Mouse (Mus musculus): Measurements from ENCODE around the gene Ankrd34a. TPM values are rescaled to one million over a fixed set of nuclear protein-coding genes. Genes with fewer than 3 reads are reported as not detected.

Gene Ankrd34a
- polyA plus RNA-seq (2016; fragmentation: Nextera tagmentation; extraction: Ambion mirVana): 0.33 and 0.44 TPM in 2 replicates

GRCm38 (mm10) chr3:96596228-96596707 lies at the start of gene Ankrd34a:
Ankrd34a (plus strand) TSS chr3:96596636.
- H3K4me2 ChIP-seq: peak within 1 kb of the TSS; percentile 69
- no peaks in the 10 kb centered on the region for H3K9me3 ChIP-seq (replicated peaks)
- ATAC-seq: no peak
- peak within 1 kb of the TSS; percentile 44 for H3K4me3 ChIP-seq
- H3K4me1 ChIP-seq: peaks cover 52% of the 10 kb centered on the region
- peak within 1 kb of the TSS; percentile 9; the same call in 1 of the 2 replicates for H3K9ac ChIP-seq
- WGBS (ENCODE audit: insufficient replicate concordance): 2% methylated on average over 23 of the region's 23 CpGs
- no peaks in the 10 kb centered on the region for H3K36me3 ChIP-seq
- H3K27me3 ChIP-seq (replicated peaks): peaks cover 68% of the 10 kb centered on the region
- H3K27ac ChIP-seq: no peak within 1 kb of the TSS

DNA sequence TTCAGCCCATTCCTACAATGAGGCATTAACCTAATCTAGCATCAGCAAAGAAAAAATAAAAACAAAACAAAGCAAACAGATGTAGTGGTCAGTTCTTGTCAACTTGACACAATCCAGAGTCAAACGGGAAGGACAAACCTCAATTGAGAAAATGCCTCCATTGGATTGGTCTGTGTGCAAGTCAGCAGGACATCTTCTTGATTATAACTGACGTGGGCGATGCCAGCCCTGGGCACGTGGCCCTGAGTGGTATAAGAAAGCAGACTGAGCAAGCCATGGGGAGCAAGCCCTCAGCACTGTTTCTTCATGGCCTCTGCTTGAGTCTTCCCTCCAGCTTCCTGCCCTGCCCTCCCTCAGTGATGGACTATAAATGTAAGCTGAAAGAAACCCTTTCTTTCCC lies 49.6 kb upstream of the Ankrd34a start:
- no peaks in the 10 kb centered on the region for H3K9me3 ChIP-seq (replicated peaks)
- H3K27me3 ChIP-seq (replicated peaks): peaks cover 16% of the 10 kb centered on the region; the same call in 1 of the 2 replicates
- 43% methylated on average over 4 of the region's 4 CpGs for WGBS (ENCODE audit: insufficient replicate concordance)
- H3K36me3 ChIP-seq: no peaks in the 10 kb centered on the region
- H3K4me2 ChIP-seq: no peak overlapping the region
- ATAC-seq: no peak
- H3K4me3 ChIP-seq: no peak overlapping the region
- no peak overlapping the region for H3K27ac ChIP-seq
- no peak overlapping the region for H3K9ac ChIP-seq
- peaks cover 4% of the 10 kb centered on the region for H3K4me1 ChIP-seq

- Histone ChIP-seq H3K27me3 (replicated peaks) (peaks cover 11% of the 10 kb centered on the region; the same call in 1 of the 2 replicates), H3K27ac (no peak overlapping the region), H3K36me3 (no peaks in the 10 kb centered on the region), H3K4me2 (peak overlapping the region; percentile 31; the same call in 1 of the 2 replicates), H3K9ac (no peak overlapping the region), H3K4me1 (peaks cover 4% of the 10 kb centered on the region), H3K9me3 (replicated peaks) (no peaks in the 10 kb centered on the region), H3K4me3 (no peak overlapping the region)
- ATAC-seq: no peak
- WGBS (ENCODE audit: insufficient replicate concordance): 13% methylated on average over 14 of the region's 14 CpGs
These were observed 49.0 kb upstream of the Ankrd34a start for GRCm38 (mm10) chr3:96547389-96547960.

DNA sequence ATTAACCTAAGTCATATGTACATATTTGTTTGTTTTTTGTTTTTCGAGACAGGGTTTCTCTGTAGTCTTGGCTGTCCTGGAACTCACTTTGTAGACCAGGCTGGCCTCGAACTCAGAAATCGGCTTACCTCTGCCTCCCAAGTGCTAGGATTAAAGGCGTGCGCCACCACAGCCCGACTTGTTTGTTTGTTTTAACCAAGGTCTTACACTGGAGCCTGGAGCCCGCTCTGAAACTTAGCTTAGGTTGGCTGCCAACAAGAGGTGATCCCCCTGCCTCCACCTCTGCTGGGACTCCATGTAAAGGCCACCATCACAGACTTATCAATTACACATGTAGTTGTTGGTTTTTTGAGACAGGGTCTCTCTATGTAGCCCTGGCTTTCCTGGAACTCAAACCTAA lies 47.6 kb upstream of the Ankrd34a start:
- Histone ChIP-seq H3K9ac (no peak overlapping the region), H3K27ac (no peak overlapping the region), H3K4me1 (peaks cover 4% of the 10 kb centered on the region), H3K27me3 (replicated peaks) (peaks cover 5% of the 10 kb centered on the region; the same call in 1 of the 2 replicates), H3K4me2 (no peak overlapping the region), H3K36me3 (no peaks in the 10 kb centered on the region), H3K9me3 (replicated peaks) (no peaks in the 10 kb centered on the region), H3K4me3 (no peak overlapping the region)
- no peak for ATAC-seq
- 75% methylated on average over 7 of the region's 7 CpGs for WGBS (ENCODE audit: insufficient replicate concordance)

DNA sequence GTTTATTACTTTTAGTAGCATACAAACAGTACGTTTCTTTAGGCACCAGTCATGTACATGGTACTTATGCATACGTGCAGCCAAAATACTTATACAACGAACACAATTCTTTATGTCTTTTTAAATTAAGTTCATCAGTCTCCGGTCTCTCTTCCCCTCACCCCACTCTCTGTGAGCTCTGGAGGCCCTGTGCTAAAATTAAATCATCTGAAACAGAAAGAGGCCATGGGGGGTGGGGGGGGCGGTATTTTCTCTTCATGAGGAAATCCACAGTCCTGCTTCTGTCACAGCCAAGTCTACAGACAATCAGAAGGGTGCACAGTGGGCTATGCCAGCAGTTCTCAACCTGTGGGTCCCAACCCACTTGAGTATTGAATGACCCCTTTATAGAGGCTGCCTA lies 47.1 kb upstream of the Ankrd34a start:
- Histone ChIP-seq H3K4me3 (no peak overlapping the region), H3K27me3 (replicated peaks) (peaks cover under 1% of the 10 kb centered on the region; the same call in 1 of the 2 replicates), H3K9me3 (replicated peaks) (no peaks in the 10 kb centered on the region), H3K27ac (no peak overlapping the region), H3K4me2 (no peak overlapping the region), H3K36me3 (no peaks in the 10 kb centered on the region), H3K4me1 (peaks cover 4% of the 10 kb centered on the region), H3K9ac (no peak overlapping the region)
- 65% methylated on average over 5 of the region's 5 CpGs for WGBS (ENCODE audit: insufficient replicate concordance)
- ATAC-seq: no peak

DNA sequence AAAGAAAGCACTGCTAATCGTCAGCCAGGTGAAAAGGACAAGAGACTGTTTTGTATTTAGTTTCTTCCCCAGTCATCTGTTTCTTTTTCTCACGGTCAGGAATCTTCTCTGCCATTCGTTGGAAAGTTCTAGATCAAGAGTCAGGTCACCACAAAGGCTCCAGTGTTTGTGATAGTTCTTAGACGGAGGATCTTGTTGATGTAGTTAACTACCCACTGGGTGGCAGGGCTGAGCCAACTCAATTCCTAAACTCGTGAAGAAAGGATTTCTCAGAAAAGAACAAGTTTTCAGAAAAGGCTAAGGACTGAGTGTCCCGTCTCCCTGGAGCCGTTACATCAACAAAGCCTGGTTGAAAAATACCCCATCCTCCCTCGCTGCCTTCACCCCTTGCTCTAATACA lies 45.2 kb upstream of the Ankrd34a start:
- WGBS (ENCODE audit: insufficient replicate concordance): 14% methylated on average over 8 of the region's 8 CpGs
- H3K9me3 ChIP-seq (replicated peaks): no peaks in the 10 kb centered on the region

DNA sequence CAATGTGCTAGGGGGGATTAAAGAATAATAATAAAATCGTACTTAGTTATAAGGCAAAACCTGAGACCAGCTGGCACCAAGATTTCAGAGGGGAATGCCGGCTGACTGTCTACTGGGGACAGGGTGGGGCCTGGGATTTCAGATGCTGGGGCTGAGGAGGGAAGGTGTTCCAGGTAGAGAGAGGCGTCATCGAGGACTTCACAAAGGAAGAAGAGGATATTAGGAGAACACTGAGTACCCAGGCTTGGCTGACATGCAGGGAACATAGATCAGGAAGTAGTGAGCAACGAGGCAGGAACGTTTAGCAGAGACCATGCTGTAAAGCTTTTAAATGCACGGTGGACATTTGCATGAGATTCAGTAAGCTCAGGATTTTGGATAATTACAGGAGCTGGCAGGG lies 44.5 kb upstream of the Ankrd34a start:
- no peaks in the 10 kb centered on the region for H3K36me3 ChIP-seq
- no peak overlapping the region for H3K4me3 ChIP-seq
- H3K4me2 ChIP-seq: no peak overlapping the region
- no peak for ATAC-seq
- H3K9ac ChIP-seq: no peak overlapping the region
- H3K4me1 ChIP-seq: peaks cover 24% of the 10 kb centered on the region
- no peak overlapping the region for H3K27ac ChIP-seq
- H3K27me3 ChIP-seq (replicated peaks): no peaks in the 10 kb centered on the region
- no peaks in the 10 kb centered on the region for H3K9me3 ChIP-seq (replicated peaks)
- WGBS (ENCODE audit: insufficient replicate concordance): 58% methylated on average over 7 of the region's 7 CpGs

More for the DNA sequence above, 45.2 kb upstream of the Ankrd34a start:
- no peak for ATAC-seq
- Histone ChIP-seq H3K27me3 (replicated peaks) (no peaks in the 10 kb centered on the region; the same call in 1 of the 2 replicates), H3K27ac (no peak overlapping the region), H3K4me1 (peaks cover 17% of the 10 kb centered on the region), H3K4me3 (no peak overlapping the region), H3K9ac (no peak overlapping the region), H3K4me2 (no peak overlapping the region), H3K36me3 (no peaks in the 10 kb centered on the region)

DNA sequence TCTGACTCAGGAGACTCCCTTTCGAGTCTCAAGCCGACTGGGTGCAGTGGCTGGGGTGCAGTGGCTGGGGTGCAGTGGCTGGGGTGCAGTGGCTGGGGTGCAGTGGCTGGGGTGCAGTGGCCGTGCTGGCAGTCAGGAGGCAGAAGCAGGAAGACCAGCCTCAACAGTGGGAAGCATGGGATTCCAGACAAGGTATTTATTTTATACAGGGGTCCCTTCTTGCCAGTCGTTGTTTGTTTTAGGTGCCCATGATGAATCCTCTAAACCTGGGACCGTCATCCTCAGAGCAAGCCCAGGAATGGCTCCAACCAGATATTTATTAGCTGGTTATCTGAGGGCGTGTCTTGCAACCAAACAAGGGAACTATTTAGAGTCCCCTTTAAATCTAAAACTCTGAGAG lies 42.8 kb upstream of the Ankrd34a start:
- H3K4me3 ChIP-seq: no peak overlapping the region
- no peaks in the 10 kb centered on the region for H3K36me3 ChIP-seq
- H3K27me3 ChIP-seq (replicated peaks): no peaks in the 10 kb centered on the region
- H3K27ac ChIP-seq: no peak overlapping the region
- H3K9ac ChIP-seq: no peak overlapping the region
- 44% methylated on average over 6 of the region's 6 CpGs for WGBS (ENCODE audit: insufficient replicate concordance)
- peaks cover 24% of the 10 kb centered on the region for H3K4me1 ChIP-seq
- no peaks in the 10 kb centered on the region for H3K9me3 ChIP-seq (replicated peaks)
- ATAC-seq: no peak
- H3K4me2 ChIP-seq: no peak overlapping the region

- Histone ChIP-seq H3K4me3 (no peak overlapping the region), H3K9me3 (replicated peaks) (no peaks in the 10 kb centered on the region), H3K4me1 (peaks cover 30% of the 10 kb centered on the region), H3K27ac (no peak overlapping the region), H3K4me2 (no peak overlapping the region), H3K36me3 (peaks cover 2% of the 10 kb centered on the region; the same call in 1 of the 2 replicates), H3K9ac (no peak overlapping the region), H3K27me3 (replicated peaks) (no peaks in the 10 kb centered on the region)
- no peak for ATAC-seq
- WGBS (ENCODE audit: insufficient replicate concordance): 68% methylated on average over 6 of the region's 6 CpGs
These were observed 42.2 kb upstream of the Ankrd34a start for GRCm38 (mm10) chr3:96554251-96554650.

- H3K9ac ChIP-seq: no peak overlapping the region
- no peak overlapping the region for H3K4me2 ChIP-seq
- H3K4me1 ChIP-seq: peaks cover 38% of the 10 kb centered on the region
- no peaks in the 10 kb centered on the region for H3K9me3 ChIP-seq (replicated peaks)
- ATAC-seq: no peak
- H3K4me3 ChIP-seq: no peak overlapping the region
- H3K27ac ChIP-seq: peak overlapping the region; percentile 38; the same call in 1 of the 2 replicates
- H3K36me3 ChIP-seq: peaks cover 11% of the 10 kb centered on the region
- no peaks in the 10 kb centered on the region for H3K27me3 ChIP-seq (replicated peaks)
- WGBS (ENCODE audit: insufficient replicate concordance): 78% methylated on average over 12 of the region's 12 CpGs
These were observed 41.3 kb upstream of the Ankrd34a start for GRCm38 (mm10) chr3:96555041-96555596.

DNA sequence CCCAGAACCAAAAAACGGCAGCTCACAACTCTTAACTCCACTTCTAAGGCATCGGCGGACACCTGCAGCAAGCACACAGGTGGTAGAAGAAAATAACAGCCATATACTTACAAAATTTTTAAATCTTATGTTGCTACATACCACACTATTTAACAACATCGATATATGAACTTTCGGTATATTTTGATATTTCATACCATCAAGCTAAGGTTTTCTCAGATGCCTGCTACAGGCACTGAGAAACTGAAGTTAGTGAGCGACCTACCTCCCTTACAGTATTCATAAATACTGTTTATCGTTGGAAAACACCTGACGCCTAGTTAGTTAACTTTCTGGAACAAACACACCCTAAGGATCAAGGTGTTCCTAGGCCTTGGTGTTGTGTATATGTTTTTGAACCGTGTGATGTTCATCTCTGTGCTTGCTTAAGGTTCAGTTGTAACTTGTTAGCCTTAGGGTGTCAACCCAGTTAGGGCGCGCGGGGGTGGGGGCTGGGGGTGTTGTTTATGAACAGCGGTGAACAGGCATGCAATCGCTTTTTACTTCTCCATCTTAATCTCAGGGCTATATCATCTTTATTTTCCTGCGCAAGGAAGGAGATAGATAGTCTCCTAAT lies 40.3 kb upstream of the Ankrd34a start:
- ATAC-seq: no peak
- Histone ChIP-seq H3K4me2 (peak overlapping the region; percentile 79), H3K4me3 (peak overlapping the region; percentile 72), H3K27me3 (replicated peaks) (no peaks in the 10 kb centered on the region), H3K9me3 (replicated peaks) (no peaks in the 10 kb centered on the region), H3K9ac (peak overlapping the region; percentile 88), H3K36me3 (peaks cover 21% of the 10 kb centered on the region), H3K4me1 (peaks cover 48% of the 10 kb centered on the region), H3K27ac (peak overlapping the region; percentile 88)
- 63% methylated on average over 15 of the region's 15 CpGs for WGBS (ENCODE audit: insufficient replicate concordance)
